Mouse (Mus musculus): ENCODE results near the gene Scfd1. TPM values are rescaled to one million over a fixed set of nuclear protein-coding genes. Genes with fewer than 3 reads are reported as not detected.

Gene Scfd1
- polyA plus RNA-seq, 2 experiments, result 17.8 to 40.4 TPM

- peak overlapping the region; percentile 96 for H3K9ac ChIP-seq (replicated peaks)
- H3K4me3 ChIP-seq (ENCODE audit: insufficient read depth in 1 of 2, low read depth in 2 of 2, low read length in 2 of 2), result peak overlapping the region; percentile 93 to 100
- no peaks in the 10 kb centered on the region for H3K27me3 ChIP-seq (ENCODE audit: control insufficient read depth, insufficient read depth, low read length)
- no peak for ATAC-seq (ENCODE audit: insufficient read depth)
- H3K36me3 ChIP-seq (replicated peaks; ENCODE audit: control insufficient read depth, insufficient read depth, low read depth), result peaks cover 10% of the 10 kb centered on the region
- peak overlapping the region; percentile 78 for H3K4me2 ChIP-seq (ENCODE audit: low read depth)
- no peak for DNase-seq (ENCODE audit: low read depth in 3 of 3, low spot score in 3 of 3)
- peaks cover 0 to 3% of the 10 kb centered on the region in 2 experiments; a peak in 1 of 4 replicates for H3K4me1 ChIP-seq (replicated peaks; ENCODE audit: control insufficient read depth in 2 of 2, insufficient read depth in 2 of 2, low read length in 1 of 2)
- H3K27ac ChIP-seq, result peak overlapping the region; percentile 83
- no peak for TF ChIP-seq EP300 (IDR thresholded peaks at IDR 0.05; ENCODE audit: low read depth)
- no peak for TF ChIP-seq CTCF (IDR thresholded peaks at IDR 0.05; ENCODE audit: low read depth)
- H3K9me3 ChIP-seq (ENCODE audit: control insufficient read depth, low read length), result no peaks in the 10 kb centered on the region
- 12% methylated on average over 6 of the region's 6 CpGs for WGBS (ENCODE audit: insufficient replicate concordance)
These were observed 529 bp downstream of the Scfd1 start for GRCm38 (mm10) chr12:51377888-51378190.

- peaks cover 17% of the 10 kb centered on the region for H3K36me3 ChIP-seq (replicated peaks; ENCODE audit: control insufficient read depth, insufficient read depth, low read depth)
- ATAC-seq (ENCODE audit: insufficient read depth), result no peak
- no peaks in the 10 kb centered on the region for H3K9me3 ChIP-seq (ENCODE audit: control insufficient read depth, low read length)
- no peaks in the 10 kb centered on the region for H3K27me3 ChIP-seq (ENCODE audit: control insufficient read depth, insufficient read depth, low read length)
- H3K4me2 ChIP-seq (ENCODE audit: low read depth), result no peak overlapping the region
- no peak overlapping the region for H3K4me3 ChIP-seq (ENCODE audit: insufficient read depth in 1 of 2, low read depth in 2 of 2, low read length in 2 of 2)
- WGBS (ENCODE audit: insufficient replicate concordance), result 90% methylated on average over 6 of the region's 6 CpGs
- no peak overlapping the region for H3K27ac ChIP-seq
- TF ChIP-seq EP300 (IDR thresholded peaks at IDR 0.05; ENCODE audit: low read depth), result no peak
- TF ChIP-seq CTCF (IDR thresholded peaks at IDR 0.05; ENCODE audit: low read depth), result no peak
- no peaks in the 10 kb centered on the region for H3K4me1 ChIP-seq (replicated peaks; ENCODE audit: control insufficient read depth in 2 of 2, insufficient read depth in 2 of 2, low read length in 1 of 2)
- DNase-seq (ENCODE audit: low read depth in 3 of 3, low spot score in 3 of 3), result no peak
- H3K9ac ChIP-seq (replicated peaks), result no peak overlapping the region
These were observed 22.6 kb downstream of the Scfd1 start for GRCm38 (mm10) chr12:51399871-51400270.

- DNase-seq (ENCODE audit: low read depth in 3 of 3, low spot score in 3 of 3), result no peak
- no peak overlapping the region for H3K4me3 ChIP-seq (ENCODE audit: insufficient read depth in 1 of 2, low read depth in 2 of 2, low read length in 2 of 2)
- H3K27me3 ChIP-seq (ENCODE audit: control insufficient read depth, insufficient read depth, low read length), result no peaks in the 10 kb centered on the region
- peak; percentile 34; the same call in 1 of the 2 replicates for TF ChIP-seq CTCF (IDR thresholded peaks at IDR 0.05; ENCODE audit: low read depth)
- TF ChIP-seq EP300 (IDR thresholded peaks at IDR 0.05; ENCODE audit: low read depth), result no peak
- no peak overlapping the region for H3K9ac ChIP-seq (replicated peaks)
- H3K4me2 ChIP-seq (ENCODE audit: low read depth), result no peak overlapping the region
- 75% methylated on average over 5 of the region's 5 CpGs for WGBS (ENCODE audit: insufficient replicate concordance)
- peaks cover 8% of the 10 kb centered on the region for H3K36me3 ChIP-seq (replicated peaks; ENCODE audit: control insufficient read depth, insufficient read depth, low read depth)
- no peaks in the 10 kb centered on the region for H3K9me3 ChIP-seq (ENCODE audit: control insufficient read depth, low read length)
- H3K27ac ChIP-seq, result no peak overlapping the region
- no peak for ATAC-seq (ENCODE audit: insufficient read depth)
- H3K4me1 ChIP-seq (replicated peaks; ENCODE audit: control insufficient read depth in 2 of 2, insufficient read depth in 2 of 2, low read length in 1 of 2), result no peaks in the 10 kb centered on the region
These were observed 24.9 kb downstream of the Scfd1 start for GRCm38 (mm10) chr12:51402060-51402698.

GRCm38 (mm10) chr12:51403987-51404586 is 26.8 kb downstream of the Scfd1 start:
- Histone ChIP-seq H3K36me3 (replicated peaks; ENCODE audit: control insufficient read depth, insufficient read depth, low read depth) (peaks cover 8% of the 10 kb centered on the region), H3K9me3 (ENCODE audit: control insufficient read depth, low read length) (no peaks in the 10 kb centered on the region), H3K27ac (no peak overlapping the region), H3K4me1 (replicated peaks; ENCODE audit: control insufficient read depth in 2 of 2, insufficient read depth in 2 of 2, low read length in 1 of 2) (no peaks in the 10 kb centered on the region), H3K27me3 (ENCODE audit: control insufficient read depth, insufficient read depth, low read length) (no peaks in the 10 kb centered on the region), H3K9ac (replicated peaks) (no peak overlapping the region), H3K4me2 (ENCODE audit: low read depth) (no peak overlapping the region), H3K4me3 (ENCODE audit: insufficient read depth in 1 of 2, low read depth in 2 of 2, low read length in 2 of 2) (no peak overlapping the region)
- TF ChIP-seq EP300 (IDR thresholded peaks at IDR 0.05; ENCODE audit: low read depth) (no peak), CTCF (IDR thresholded peaks at IDR 0.05; ENCODE audit: low read depth) (no peak)
- WGBS (ENCODE audit: insufficient replicate concordance), result 61% methylated on average over 4 of the region's 4 CpGs
- DNase-seq (ENCODE audit: low read depth in 3 of 3, low spot score in 3 of 3), result no peak
- no peak for ATAC-seq (ENCODE audit: insufficient read depth)

- Histone ChIP-seq H3K4me2 (ENCODE audit: low read depth) (no peak overlapping the region), H3K4me3 (ENCODE audit: insufficient read depth in 1 of 2, low read depth in 2 of 2, low read length in 2 of 2) (no peak overlapping the region), H3K27ac (no peak overlapping the region), H3K4me1 (replicated peaks; ENCODE audit: control insufficient read depth in 2 of 2, insufficient read depth in 2 of 2, low read length in 1 of 2) (peaks cover 0 to 2% of the 10 kb centered on the region in 2 experiments; a peak in 1 of 4 replicates), H3K27me3 (ENCODE audit: control insufficient read depth, insufficient read depth, low read length) (no peaks in the 10 kb centered on the region), H3K36me3 (replicated peaks; ENCODE audit: control insufficient read depth, insufficient read depth, low read depth) (peaks cover 13% of the 10 kb centered on the region), H3K9me3 (ENCODE audit: control insufficient read depth, low read length) (no peaks in the 10 kb centered on the region), H3K9ac (replicated peaks) (no peak overlapping the region)
- DNase-seq (ENCODE audit: low read depth in 3 of 3, low spot score in 3 of 3), result no peak
- no peak for ATAC-seq (ENCODE audit: insufficient read depth)
- no peak for TF ChIP-seq CTCF (IDR thresholded peaks at IDR 0.05; ENCODE audit: low read depth)
- no peak for TF ChIP-seq EP300 (IDR thresholded peaks at IDR 0.05; ENCODE audit: low read depth)
- 22% methylated on average over 4 of the region's 4 CpGs for WGBS (ENCODE audit: insufficient replicate concordance)
These were observed 34.1 kb downstream of the Scfd1 start for GRCm38 (mm10) chr12:51411362-51411761.

Measured in liver, embryonic 14.5 days (tissue).